Mouse (Mus musculus) layer of hippocampus, postnatal 25 days (tissue): ENCODE measurements around the gene Gm19402. TPM values are rescaled to one million over a fixed set of nuclear protein-coding genes. Genes with fewer than 3 reads are reported as not detected.
A peak's percentile ranks its signal among the peaks of the same experiment; 100 is the strongest.
"Not testable (repeated sequence)": the region's sequence is repeated elsewhere in the genome, so short reads cannot be mapped to it uniquely, and the experiment has no call there.

Experiments
- DNase-seq, 2 experiments: peaks; one replicate each; pipeline ENCODE4 v3.0.0; 2022; ENCODE audit warnings: mixed read lengths in 2 of 2, low spot score in 1 of 2; ENCODE audit errors: extremely low spot score in 1 of 2
- total RNA-seq, 2 experiments: library from RNA; stranded (reverse); gene quantifications; 2 replicates each; pipeline ENCODE4 v1.2.3; 2021

The Gm19402 gene
- not detected for total RNA-seq

- DNase-seq: not testable (repeated sequence)
Measured at GRCm38 (mm10) chr10:77690356-77690807, at the start of gene Gm19402. Gene Gm19402 (minus strand): TSS chr10:77690757.

- no peak for DNase-seq
Measured at GRCm38 (mm10) chr10:77738929-77739328, 48.4 kb upstream of the Gm19402 start.

GRCm38 (mm10) chr10:77735928-77736327 is 45.4 kb upstream of the Gm19402 start:
- no peak for DNase-seq

GRCm38 (mm10) chr10:77729241-77729640 is 38.7 kb upstream of the Gm19402 start:
- DNase-seq: no peak

- DNase-seq: peak in 1 of 2 experiments; percentile 20
Measured at GRCm38 (mm10) chr10:77728280-77728679, 37.7 kb upstream of the Gm19402 start.

- DNase-seq: no peak
Measured at GRCm38 (mm10) chr10:77726186-77726585, 35.6 kb upstream of the Gm19402 start, which contains the start of gene Gm10100. Gene Gm10100 (plus strand): TSS chr10:77726486.

- DNase-seq: no peak
Measured at GRCm38 (mm10) chr10:77724855-77725254, 34.3 kb upstream of the Gm19402 start.

GRCm38 (mm10) chr10:77720299-77720698 is 29.7 kb upstream of the Gm19402 start, which contains the start of gene Krtap12-1:
Gene Krtap12-1 (plus strand): TSS chr10:77720599.
- DNase-seq: not testable (repeated sequence)

GRCm38 (mm10) chr10:77715507-77715906 is 24.9 kb upstream of the Gm19402 start, which contains the start of gene Gm10142:
Gene Gm10142 (plus strand): TSS chr10:77715807.
- DNase-seq: no peak

GRCm38 (mm10) chr10:77713734-77714133 is 23.2 kb upstream of the Gm19402 start:
- no peak for DNase-seq

- not testable (repeated sequence) for DNase-seq
Measured at GRCm38 (mm10) chr10:77711157-77711556, 20.6 kb upstream of the Gm19402 start, which contains the start of gene Gm10024. Gene Gm10024 (plus strand): TSS chr10:77711457.

- DNase-seq: peak in 1 of 2 experiments; percentile 29
Measured at GRCm38 (mm10) chr10:77709831-77710230, 19.3 kb upstream of the Gm19402 start.

- DNase-seq: no peak
Measured at GRCm38 (mm10) chr10:77706326-77706725, 15.8 kb upstream of the Gm19402 start, which contains the start of gene Gm10272. Gene Gm10272 (plus strand): TSS chr10:77706626.

GRCm38 (mm10) chr10:77697133-77697532 is 6.6 kb upstream of the Gm19402 start, which contains the start of gene Gm9508:
Gene Gm9508 (minus strand): TSS chr10:77697233.
- no peak for DNase-seq

- no peak for DNase-seq
Measured at GRCm38 (mm10) chr10:77687021-77687420, 3.5 kb downstream of the Gm19402 start.

- DNase-seq: no peak
Measured at GRCm38 (mm10) chr10:77685895-77686664, 4.5 kb downstream of the Gm19402 start, which contains the start of gene Tspear. Gene Tspear (plus strand): TSS chr10:77686569.

GRCm38 (mm10) chr10:77684181-77684580 is 6.4 kb downstream of the Gm19402 start:
- DNase-seq: no peak

- no peak for DNase-seq
Measured at GRCm38 (mm10) chr10:77682994-77683393, 7.6 kb downstream of the Gm19402 start.

- no peak for DNase-seq
Measured at GRCm38 (mm10) chr10:77677562-77677961, 13.0 kb downstream of the Gm19402 start.

GRCm38 (mm10) chr10:77673765-77674164 is 16.8 kb downstream of the Gm19402 start:
- DNase-seq: no peak

- no peak for DNase-seq
Measured at GRCm38 (mm10) chr10:77671519-77671918, 19.0 kb downstream of the Gm19402 start.
